Mouse (Mus musculus) heart, postnatal 4 days (tissue): ENCODE measurements around the gene Dohh. TPM values are rescaled to one million over a fixed set of nuclear protein-coding genes. Genes with fewer than 3 reads are reported as not detected.

Experiments used
- DNase-seq: peaks from one replicate; pipeline ENCODE4 v3.0.0; 2021
- total RNA-seq, 2 experiments: library from RNA; stranded (reverse); gene quantifications; 2 replicates each; pipeline ENCODE4 v1.2.3; 2021

Dohh gene
- total RNA-seq, 2 experiments from 2014 or later, result 52.9 to 55.9 TPM

DNA sequence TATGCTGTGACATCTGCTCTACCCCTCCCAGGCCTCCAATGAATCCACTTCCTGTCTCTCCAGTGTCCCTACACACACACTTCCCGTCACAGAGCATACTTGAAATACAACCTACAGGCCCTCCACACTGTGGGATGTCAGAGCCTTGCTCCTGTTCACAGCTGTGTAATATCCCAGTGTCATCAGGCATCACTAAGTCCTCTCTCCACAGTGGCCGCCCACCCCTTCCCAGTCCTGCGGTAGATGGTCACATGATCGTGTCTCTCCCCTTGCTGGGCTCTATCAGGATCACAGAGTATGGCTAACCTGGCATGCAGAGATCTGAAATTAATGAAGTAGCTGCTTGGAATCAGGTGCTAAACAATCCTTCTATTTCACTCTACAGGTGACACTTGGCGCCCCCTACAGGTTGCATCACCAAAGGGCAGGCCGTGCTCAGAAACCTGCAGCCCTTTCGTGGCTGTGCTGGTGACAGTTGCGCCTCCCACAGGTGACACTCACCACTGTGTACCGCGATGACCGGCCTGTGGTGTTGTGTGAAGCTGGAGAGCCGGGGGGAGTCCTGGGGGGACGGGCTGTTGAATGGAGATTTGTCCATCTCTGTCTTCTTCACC lies 21.5 kb downstream of the Dohh start:
- DNase-seq, result peak; percentile 78

DNA sequence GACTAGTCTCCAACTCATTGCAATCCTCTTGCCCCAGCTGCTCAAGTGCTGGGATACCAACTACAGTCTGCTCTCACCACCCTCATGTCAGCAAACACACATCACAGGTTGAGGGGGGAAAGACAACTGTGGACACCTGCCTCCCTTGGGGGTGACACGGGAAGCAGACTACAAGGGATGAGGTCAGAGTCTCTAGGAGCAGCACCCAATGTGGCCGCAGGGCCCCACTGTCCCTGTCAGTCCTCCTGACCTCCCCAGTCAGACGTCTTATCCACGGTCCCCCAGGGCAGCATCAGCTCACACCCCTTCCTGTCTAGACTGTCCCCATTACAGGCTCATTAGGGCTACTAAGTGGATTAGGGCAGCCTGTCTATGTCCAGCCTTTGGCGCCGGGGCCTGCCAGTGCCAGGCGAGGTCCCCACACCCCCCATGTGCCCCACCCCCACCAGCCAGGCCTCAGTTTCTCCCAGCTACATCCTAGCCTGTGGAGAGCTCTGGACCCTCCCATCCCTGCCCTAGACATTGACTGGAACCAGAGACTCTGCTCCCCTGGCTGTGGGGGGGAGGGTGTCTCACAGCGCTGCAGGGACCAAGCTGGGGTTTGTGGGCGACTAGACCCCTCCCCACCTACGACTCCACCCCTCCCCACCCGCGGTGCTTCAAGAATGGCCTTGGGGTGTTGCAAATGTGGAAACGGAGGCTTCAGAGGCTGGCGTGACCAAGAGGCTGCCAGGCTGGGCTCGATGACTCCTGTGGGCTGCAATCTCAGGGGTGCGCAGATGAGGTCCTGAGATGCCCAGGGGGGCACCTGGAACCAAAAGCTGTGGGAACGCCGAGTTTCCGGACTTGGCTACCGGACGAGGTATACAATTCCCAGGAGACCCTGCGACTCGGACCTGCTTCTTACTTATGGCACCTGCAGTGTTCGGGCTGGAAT lies 22.5 kb downstream of the Dohh start:
- no peak for DNase-seq

DNA sequence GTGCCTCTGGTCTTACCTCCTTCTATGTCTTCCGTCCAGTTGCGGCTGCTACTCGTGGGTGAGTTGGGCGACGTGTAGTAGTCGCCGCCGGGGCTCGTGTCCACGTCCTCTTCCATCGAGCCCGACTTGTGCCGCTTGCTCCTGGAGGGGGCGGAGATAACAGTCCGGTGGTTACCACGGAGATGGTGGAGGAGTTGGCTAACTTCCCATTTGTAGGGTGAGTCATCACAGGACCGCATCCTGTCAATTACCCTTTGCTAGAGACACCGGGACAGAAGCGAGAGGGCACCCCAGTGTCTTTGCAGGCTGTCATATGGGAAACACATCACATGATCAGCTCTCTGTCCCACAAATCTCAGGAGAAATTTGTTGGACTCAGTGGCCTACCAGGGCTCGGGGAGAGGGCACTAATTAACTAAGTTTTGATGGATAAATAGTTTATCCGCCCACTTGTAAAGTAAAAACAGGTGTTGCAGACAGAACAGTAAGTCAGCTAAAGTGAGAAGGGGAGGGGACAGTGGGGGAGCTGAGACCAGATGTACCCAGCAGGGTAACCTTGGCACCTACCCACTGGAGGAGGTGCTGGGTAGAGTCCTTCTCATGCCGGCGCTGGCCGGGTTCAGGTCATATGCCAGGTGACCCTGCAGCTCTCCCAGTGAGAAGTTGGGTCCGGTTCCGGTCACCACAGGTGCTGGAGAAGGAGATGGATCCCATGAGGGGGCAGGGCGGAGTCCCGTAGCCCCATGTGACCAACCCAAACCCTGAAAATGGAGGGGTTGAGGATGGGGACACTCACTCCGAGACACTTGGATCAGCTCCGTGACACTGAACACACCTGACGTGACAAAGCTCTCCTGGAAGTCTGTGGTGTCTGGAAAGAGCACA lies 23.6 kb downstream of the Dohh start:
- peak; percentile 86 for DNase-seq

DNA sequence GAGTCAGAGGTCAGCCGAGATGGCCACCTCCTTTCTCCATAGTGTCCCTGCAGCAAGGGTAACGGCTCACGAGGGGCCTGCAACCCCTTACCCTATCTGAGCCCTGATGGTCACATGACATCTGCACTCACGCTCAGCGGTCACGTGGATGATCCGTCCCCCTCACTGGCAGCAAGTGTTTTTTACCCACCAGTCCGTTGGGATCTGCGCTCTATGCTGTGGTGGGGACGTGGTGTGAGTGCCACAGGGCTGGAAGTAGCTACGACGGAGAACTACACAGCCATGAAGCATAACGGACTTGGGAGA lies 24.1 kb downstream of the Dohh start:
- DNase-seq, result no peak

DNA sequence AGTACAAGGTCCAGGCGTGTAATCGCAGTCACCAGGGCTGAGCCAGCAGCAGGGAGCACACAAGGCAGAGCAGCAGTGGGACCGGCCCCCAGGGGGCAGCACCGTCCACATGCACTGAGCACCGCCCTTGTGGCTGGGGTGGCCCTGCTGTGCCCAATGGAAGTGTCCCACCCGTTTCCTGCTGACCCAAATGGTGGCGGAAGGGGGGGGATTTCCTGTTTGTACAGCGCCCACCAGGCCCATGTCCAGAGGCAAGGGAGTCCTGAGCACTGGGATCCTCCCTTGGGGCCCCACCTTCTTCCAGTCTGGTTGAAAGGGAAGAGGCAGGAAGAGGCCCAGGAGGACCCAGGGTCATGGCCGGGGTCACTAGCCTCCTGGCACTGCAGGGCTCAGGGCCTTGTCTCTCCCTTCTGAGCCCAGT lies 24.7 kb downstream of the Dohh start:
- DNase-seq, result peak; percentile 90

DNA sequence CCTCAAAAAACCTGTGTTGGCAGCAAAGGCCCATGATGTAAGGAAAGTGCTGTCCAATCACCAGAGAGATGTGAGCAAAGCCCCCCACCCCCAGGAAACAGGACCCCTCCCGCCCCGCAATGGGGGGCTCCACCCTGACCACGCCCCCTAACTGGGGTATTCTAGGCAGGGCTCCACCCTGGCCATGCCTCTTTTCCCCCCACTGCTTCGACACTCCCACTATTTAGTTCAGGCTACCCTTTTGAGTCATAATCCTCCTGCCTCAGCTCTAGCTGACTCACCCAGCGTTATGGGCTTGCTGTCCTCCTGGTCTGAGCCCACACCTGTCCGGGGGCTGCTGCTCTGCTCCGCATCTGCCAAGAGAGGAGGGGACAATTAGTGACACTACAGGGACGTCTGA lies 25.1 kb downstream of the Dohh start:
- no peak for DNase-seq

DNA sequence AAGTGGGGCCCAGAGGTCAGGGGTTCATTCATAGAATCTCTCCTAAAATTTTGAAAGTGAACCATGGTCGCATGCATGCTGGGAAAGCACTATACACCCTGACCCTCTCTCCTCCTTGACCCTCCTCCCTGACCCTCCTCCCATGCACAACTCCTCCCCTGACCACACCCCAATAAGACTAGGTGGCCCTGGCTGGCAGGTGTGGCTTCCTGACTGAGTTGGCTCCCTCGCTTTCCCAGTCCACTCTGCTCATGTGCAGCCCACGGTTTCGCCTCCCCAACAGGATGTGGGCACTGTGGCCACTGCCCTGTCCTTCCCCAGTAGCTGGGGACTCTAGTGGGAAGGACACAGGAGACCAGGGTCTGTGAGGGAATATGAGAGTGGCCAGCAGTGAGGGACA lies 26.1 kb downstream of the Dohh start:
- no peak for DNase-seq

DNA sequence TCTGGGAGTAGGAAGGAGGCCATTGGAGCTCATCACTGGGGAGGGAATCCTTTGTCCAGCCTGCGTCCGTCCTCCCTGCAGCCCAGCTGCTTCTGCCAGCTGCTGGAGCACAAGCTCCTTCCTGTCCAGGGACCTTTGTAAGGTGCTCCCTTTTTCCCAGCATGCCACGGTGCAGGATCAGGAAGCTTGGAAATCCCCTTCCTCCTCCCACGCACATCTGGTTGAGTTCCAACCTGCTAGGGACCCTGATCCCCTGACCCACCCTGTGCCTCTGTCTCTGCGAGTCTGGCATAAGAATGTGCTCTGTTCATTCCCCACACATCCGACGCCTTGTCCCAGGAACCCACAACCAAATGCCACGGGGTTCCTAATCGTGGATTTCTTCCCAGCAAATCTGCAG lies 26.8 kb downstream of the Dohh start:
- peak; percentile 71 for DNase-seq

DNA sequence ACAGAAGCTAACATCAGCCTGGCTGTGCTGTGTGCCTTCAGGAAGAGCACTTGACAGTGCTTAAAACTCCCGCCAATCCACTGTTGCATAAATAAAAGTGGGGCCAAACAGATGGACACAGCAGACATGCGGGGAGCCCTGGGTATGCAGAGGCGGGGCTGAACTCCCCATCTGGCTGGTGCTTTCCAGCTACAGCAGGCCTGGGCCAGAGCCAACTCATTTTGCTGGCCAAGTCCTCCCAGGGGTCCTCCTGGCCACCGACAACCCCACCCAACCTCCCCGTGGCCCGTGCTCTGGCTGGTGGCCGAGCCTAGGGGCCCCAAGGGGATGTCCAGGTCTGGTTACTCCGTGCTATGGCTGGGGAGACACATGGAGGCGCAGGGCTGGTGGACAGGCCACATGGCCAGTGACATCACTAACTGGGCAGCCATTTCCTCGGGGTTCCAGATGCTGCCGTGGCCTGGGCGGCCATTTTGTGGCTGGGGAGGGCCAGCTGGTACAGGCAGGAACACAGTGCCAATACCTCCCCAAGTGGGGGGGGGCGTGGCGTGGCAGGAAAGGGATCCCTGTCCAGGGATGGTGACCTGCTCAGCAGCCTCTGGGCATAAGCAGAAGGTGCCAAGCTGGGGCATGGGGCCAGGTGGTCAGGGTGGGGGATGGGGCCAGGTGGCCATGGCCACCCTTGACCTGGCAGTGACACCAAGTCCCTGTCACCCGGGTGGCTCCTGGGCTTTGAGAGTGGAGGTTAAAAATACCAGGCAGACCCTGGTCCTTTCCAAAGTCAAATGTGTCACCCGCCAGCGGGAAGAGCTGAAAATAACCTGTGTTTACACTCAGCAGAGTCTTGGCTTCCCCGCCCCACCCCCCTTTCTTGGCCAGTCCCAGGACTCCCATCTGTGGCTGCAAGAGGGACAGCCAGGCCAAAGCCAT lies 27.5 kb downstream of the Dohh start:
- DNase-seq, result peak; percentile 93

DNA sequence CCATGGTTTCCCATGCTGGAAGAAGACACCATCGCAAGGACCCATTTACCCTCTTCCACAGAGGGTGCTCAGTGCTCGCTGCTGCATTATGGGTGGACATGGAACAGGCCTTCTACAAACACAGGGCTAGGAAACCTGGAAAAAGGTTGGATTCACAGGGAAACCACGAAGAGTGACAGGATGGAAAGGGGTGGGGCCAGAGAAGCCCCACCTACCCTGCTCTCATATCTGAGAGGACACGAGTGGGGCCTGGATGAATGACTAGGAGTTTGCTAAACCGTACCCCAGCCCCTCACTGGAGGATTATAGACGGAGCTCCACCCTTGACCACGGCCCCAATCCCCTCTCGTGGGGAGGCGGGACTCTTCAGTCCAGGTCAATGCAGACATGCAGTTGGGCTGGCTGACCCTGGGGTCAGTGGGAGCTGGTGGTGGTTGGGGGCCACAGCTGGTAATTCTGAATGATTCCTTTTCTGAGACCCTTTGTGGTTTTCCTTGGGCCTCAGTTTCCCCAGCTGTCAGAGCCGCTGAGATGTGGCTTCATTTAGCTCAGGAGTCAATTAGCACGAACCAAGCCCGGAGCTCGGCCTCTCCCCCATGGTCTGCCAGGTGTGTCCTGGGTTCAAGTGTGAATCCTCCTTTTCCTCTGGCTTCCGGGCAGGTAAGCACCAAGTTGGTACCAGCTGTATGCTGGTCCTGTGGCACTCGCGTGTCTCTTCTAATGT lies 28.5 kb downstream of the Dohh start:
- DNase-seq, result no peak

DNA sequence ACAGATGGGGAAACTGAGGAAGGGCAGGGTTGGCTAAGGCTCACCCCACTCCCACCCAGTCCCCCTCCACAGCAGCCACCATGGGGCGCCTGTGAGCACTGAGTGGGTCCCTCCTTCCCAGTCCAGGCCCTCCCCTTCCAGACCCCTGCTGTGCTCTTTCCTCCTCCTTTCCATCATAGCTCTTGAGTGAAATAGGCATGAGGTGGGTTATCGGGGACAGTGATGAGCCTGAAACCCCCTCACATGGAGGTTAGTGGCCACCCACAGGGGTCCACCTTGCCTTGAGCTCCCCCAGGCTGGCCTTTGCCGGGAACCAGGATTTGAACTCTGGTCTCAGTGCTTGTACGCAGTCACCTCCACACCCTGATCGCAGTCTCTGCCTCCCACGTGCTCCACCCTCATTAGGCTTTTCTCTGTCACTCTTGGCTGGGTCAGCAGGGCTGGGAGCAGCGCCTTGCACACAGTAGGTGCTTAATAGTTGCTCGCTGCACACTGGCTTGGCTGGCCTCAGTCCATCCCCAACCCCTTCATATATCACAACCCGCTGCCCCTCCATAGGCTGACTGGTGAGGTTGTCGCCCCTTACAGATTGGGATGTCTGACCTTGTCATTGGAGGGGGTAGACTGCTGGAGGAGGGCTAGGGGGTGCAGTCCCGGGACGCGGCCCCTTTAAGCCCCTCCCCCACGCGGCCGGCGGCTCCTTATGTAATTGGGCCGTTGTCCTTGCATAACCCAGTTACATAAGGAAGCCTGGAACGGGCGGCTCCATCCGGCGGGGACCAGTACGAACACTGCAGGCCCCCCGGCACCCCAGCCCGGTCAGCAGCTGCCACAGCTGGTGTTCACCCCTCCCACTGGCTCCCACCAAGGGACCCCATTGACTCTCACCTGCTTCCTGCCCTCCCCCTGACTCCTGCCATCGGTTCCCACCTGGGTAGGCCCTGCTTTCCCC lies 29.4 kb downstream of the Dohh start:
- peak; percentile 91 for DNase-seq

DNA sequence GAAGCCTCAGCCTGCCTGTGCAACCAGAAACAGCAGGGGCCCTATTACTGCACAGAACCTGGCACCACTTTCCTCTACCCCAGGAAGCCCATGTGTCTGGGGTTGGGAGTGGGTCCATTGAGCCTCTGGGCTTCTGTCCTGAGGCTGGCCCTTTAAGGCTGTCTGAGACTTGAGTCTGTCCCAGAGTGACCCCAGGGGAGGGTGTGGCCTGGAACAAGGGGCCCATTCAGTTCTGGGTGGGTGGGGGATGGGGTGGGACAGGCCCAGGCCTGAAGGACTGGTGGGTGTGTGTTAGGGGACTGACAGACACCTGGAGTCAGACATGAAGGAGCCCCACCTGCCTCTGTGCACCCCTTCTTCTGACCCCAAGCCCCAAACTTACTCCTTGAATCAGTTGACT lies 30.5 kb downstream of the Dohh start:
- peak; percentile 65 for DNase-seq

DNA sequence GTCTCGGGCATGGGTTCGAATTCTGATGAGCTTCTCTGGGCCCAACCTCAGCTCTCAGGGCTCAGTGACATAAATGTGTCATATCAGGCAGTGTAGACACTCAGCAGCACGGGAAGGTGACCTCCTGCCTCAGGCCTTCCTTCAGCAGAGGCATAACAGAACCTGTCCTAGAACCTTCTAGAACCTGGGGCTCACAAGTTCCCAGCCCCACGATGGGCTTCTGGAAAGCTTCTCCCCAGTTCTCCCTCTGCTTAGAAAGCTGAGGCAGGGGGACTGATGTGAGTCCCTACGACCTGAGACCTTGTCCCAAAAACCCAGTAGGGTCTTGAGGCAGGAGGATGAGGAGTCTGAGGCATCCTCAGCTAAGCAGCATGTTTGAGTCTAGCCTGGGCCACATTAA lies 30.9 kb downstream of the Dohh start:
- no peak for DNase-seq

DNA sequence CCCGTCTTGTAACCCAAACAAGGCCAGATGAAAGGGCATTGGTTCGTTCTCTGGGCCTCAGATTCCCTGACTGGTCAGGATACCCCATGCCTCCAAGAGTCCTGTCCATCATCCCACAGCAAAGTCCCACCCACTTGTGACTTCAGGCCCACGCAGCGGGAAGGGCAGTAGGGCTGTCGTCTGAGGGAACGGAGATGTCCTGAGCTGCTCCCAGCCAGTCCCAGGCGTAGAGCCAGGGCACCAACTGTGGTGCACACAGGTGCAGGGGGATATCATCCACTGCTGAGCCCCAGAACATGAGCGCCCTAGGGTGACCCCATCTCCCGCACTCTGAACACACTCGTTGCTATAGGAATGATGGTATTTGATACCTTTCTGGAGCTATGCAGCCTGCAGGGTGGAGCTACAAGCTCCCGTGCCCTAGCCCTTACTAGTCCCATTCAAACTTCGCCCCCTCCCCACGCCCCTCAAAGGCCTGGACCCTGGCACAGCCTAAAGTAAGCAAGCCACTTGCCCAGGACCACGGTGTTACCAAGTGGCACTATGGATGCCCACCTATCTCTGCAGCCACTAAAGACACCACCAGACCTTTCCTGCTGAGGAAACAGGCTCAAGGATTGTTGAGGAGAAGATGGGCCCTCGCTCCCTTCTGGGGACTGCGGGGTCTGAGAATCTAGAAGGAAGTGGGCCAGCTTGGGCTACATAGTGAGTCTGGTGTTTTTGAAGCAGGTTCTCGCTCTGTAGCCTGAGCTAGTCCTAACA lies 31.5 kb downstream of the Dohh start:
- no peak for DNase-seq

DNA sequence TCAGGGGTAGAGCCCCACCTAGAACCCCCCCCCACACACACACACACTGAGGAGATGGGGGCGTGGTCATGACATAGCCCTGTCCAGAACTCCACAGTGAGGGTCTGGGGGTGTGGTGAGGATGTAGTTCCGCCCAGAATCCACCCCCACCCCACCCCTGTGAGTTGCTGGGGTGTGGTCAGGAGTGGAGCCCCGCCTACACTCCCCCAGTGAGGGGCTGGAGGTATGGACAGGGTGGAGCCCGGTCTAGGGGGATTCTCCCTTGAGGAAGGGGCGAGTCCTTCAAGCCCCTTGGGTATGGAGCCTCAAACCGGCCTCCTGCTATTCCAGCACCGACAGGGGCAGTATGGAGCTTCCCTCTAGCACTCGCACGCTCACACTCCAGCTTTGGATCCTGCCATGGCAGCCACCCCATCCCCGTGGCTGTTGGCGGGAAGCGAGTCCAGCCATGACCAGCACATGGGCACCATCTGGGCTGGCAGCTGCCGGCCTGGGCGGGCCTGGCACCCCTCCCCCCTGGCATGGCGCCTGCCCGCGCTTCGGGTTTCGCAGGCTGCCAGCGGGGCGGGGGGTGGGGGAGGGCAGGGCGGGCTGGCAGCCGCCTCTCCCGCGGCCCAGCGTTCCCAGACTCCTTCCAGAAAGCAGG lies 32.5 kb downstream of the Dohh start:
- DNase-seq, result peak; percentile 90

DNA sequence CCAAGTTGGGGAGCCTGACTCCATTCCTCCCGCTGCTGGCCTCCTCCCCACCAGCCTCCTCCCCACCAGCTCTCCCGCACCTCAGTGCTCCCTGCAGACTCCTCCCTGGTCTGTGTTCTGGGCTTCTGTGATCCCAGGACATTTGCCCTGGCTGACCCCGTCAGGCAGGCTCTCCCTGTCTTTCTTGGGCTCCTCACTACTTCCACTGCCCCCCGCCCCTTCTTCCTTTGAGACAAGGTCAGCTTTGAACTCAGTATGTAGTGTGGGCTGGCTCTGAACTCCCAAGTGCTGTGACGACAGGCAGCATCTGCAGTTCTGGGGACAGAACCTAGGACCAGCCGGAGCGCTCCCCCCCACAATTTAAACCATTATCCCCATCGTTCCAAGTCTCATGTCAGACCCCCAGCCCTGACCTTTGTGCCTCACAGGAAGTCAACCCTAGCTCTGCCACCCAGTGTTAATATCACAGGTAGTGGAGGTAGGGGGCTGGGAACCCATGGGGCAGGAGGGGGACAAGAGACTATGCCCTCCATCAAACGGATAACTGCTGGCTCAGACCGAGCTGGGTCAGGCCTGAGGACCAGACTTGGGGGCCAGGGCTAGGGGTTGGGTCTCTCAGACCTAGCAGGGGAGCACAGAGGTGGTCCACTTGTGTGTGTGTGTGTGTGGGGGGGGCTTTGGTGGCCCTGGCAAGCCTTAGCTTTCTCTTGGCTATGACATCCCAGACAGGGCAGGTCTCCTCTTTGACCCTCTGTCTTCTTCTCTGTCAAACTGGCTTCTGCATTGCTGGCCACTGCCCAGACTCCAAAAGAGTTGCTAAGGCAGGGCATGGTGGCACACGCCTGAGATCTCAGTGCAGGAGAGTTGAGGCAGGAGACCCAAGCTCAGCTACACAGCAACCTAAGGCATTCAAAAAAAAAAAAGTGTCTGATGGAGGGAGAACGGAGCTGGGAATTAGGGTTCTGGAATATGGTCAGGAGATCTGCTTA lies 33.3 kb downstream of the Dohh start:
- no peak for DNase-seq
